Comparison of ENCODE assay signal across 28 mouse cellular contexts in genomic region chr2:60021556-60021955, GRCm38 (mm10).
DNase-seq lines count a peak whose midpoint lies in the region; ATAC-seq and TF ChIP-seq lines count a peak whose summit lies in the region.
"Had no signal": no experiment of that assay in that cellular context is flagged by ENCODE, and none has a peak within 500 bp of the region (broad histone marks: within the 10 kb centered on the region; RNA-seq: fewer than 3 reads in every experiment).

No protein-coding gene starts in this region.

- H3K9ac ChIP-seq in ES-E14 (ENCODE audit: insufficient read depth, low read depth, low read length, poor library complexity, severe bottlenecking) = 0 out of 2 replicates have a peak overlapping the region, but pooled peaks have one; percentile 18
- H3K9ac ChIP-seq in limb, embryonic 11.5 days (ENCODE audit: low read length) = no peak overlapping the region
- H3K9ac ChIP-seq: forebrain, postnatal 0 days; heart, embryonic 13.5 days; hindbrain, embryonic 12.5 days; neural tube, embryonic 15.5 days had no signal

- H3K4me2 ChIP-seq in limb, embryonic 11.5 days (ENCODE audit: low read depth, severe bottlenecking) = no peak overlapping the region
- H3K4me2 ChIP-seq: heart, embryonic 13.5 days; hindbrain, embryonic 12.5 days; liver, embryonic 11.5 days; neural tube, embryonic 15.5 days had no signal

- H3K27me3 ChIP-seq in embryonic facial prominence, embryonic 10.5 days (replicated peaks; ENCODE audit: low read depth, poor library complexity, severe bottlenecking) = no peaks in the 10 kb centered on the region
- no peaks in the 10 kb centered on the region for H3K27me3 ChIP-seq in limb, embryonic 11.5 days (ENCODE audit: control insufficient read depth, insufficient read depth, low read length)
- H3K27me3 ChIP-seq: heart, embryonic 13.5 days; hindbrain, embryonic 12.5 days; megakaryocyte, embryonic 14.5 days; neural tube, embryonic 15.5 days had no signal

- no peaks in the 10 kb centered on the region for H3K9me3 ChIP-seq in ES-E14 (ENCODE audit: control insufficient read depth, insufficient read depth, low read depth, low read length)
- no peaks in the 10 kb centered on the region for H3K9me3 ChIP-seq in embryonic facial prominence, embryonic 10.5 days
- no peaks in the 10 kb centered on the region for H3K9me3 ChIP-seq in limb, embryonic 11.5 days (ENCODE audit: control insufficient read depth, low read length)
- H3K9me3 ChIP-seq: forebrain, embryonic 10.5 days; heart, embryonic 13.5 days; hindbrain, embryonic 12.5 days; megakaryocyte, embryonic 14.5 days; neural tube, embryonic 15.5 days had no signal

- H3K4me1 ChIP-seq in ES-E14 (ENCODE audit: control insufficient read depth in 2 of 2, insufficient read depth in 2 of 2, low read length in 2 of 2, poor library complexity in 1 of 2) = peaks cover 10% of the 10 kb centered on the region in 2 experiments; a peak in 3 of 4 replicates
- H3K4me1 ChIP-seq in embryonic facial prominence, embryonic 10.5 days = peaks cover 21% of the 10 kb centered on the region
- peaks cover 8% of the 10 kb centered on the region for H3K4me1 ChIP-seq in limb, embryonic 11.5 days (ENCODE audit: control insufficient read depth, insufficient read depth, low read length)

- no peak overlapping the region for H3K4me3 ChIP-seq in ES-E14 (ENCODE audit: insufficient read depth in 1 of 2, low read depth in 1 of 2, low read length in 2 of 2, poor library complexity in 1 of 2, severe bottlenecking in 1 of 2)
- H3K4me3 ChIP-seq in embryonic facial prominence, embryonic 10.5 days = no peak overlapping the region
- no peak overlapping the region for H3K4me3 ChIP-seq in limb, embryonic 11.5 days (ENCODE audit: low read depth, low read length)
- H3K4me3 ChIP-seq in layer of hippocampus, adult 2 months = no peak overlapping the region
- H3K4me3 ChIP-seq: forebrain, embryonic 10.5 days; heart, adult 2 months; heart, embryonic 13.5 days; hindbrain, embryonic 12.5 days; megakaryocyte, embryonic 14.5 days; myocyte; neural tube, embryonic 15.5 days had no signal

- 0 out of 2 replicates have a peak overlapping the region, but pooled peaks have one; percentile 40 for H3K27ac ChIP-seq in ES-E14 (ENCODE audit: insufficient read depth, low read depth, low read length, poor library complexity, severe bottlenecking)
- no peak overlapping the region for H3K27ac ChIP-seq in embryonic facial prominence, embryonic 10.5 days (replicated peaks)
- no peak overlapping the region for H3K27ac ChIP-seq in limb, embryonic 11.5 days (replicated peaks; ENCODE audit: low read depth, low read length)
- H3K27ac ChIP-seq in layer of hippocampus, adult 2 months = no peak overlapping the region
- H3K27ac ChIP-seq: forebrain, embryonic 10.5 days; heart, adult 2 months; heart, embryonic 13.5 days; hindbrain, embryonic 12.5 days; kidney, postnatal 0 days; neural tube, embryonic 15.5 days had no signal

- peak; percentile 43 for DNase-seq in ES-CJ7 (ENCODE audit: low read depth, low spot score)
- no peak for DNase-seq in ES-E14 (ENCODE audit: low read depth, low spot score)
- DNase-seq in embryonic facial prominence, embryonic 10.5 days (ENCODE audit: low spot score) = peak; percentile 57
- DNase-seq in limb, embryonic 11.5 days (ENCODE audit: low spot score) = peak; percentile 66
- no peak for DNase-seq in left cerebral cortex, postnatal 10 days (ENCODE audit: extremely low spot score in 1 of 2, low spot score in 2 of 2)
- no peak for DNase-seq in layer of hippocampus, adult 2 months (ENCODE audit: low spot score in 2 of 2)
- no peak for DNase-seq in left cerebral cortex, postnatal 4 days
- DNase-seq: adrenal gland, postnatal 14 days; cerebellum, adult 9-10 months; forebrain, postnatal 0 days; gastrocnemius, postnatal 25 days; heart, adult 2 months; heart, postnatal 14 days; kidney, adult 2 months; lung, adult 18-20 months; lung, postnatal 14 days; right cerebral cortex, adult 18-20 months; right cerebral cortex, postnatal 4 days; thymus, adult 2 months had no signal

- WGBS in embryonic facial prominence, embryonic 10.5 days = 37% methylated on average over 5 of the region's 5 CpGs
- 12% methylated on average over 5 of the region's 5 CpGs for WGBS in limb, embryonic 11.5 days

- H3K36me3 ChIP-seq in ES-E14 (ENCODE audit: control insufficient read depth, insufficient read depth, low read length, poor library complexity, severe bottlenecking) = no peaks in the 10 kb centered on the region
- H3K36me3 ChIP-seq in embryonic facial prominence, embryonic 10.5 days (replicated peaks) = no peaks in the 10 kb centered on the region
- no peaks in the 10 kb centered on the region for H3K36me3 ChIP-seq in limb, embryonic 11.5 days (ENCODE audit: control insufficient read depth, insufficient read depth, low read length)
- H3K36me3 ChIP-seq: forebrain, embryonic 10.5 days; heart, embryonic 13.5 days; hindbrain, embryonic 12.5 days; neural tube, embryonic 15.5 days had no signal

- in situ Hi-C loops in ES-E14 (cut with MboI; ENCODE audit: low sequenced_read_pairs in 2 of 2, unreplicated experiment in 2 of 2) = no loop called here

- TF ChIP-seq CTCF in layer of hippocampus, adult 2 months (conservative IDR thresholded peaks at IDR 0.05) = no peak

- intact Hi-C loops in left cerebral cortex, postnatal 10 days (cut with DNase I) = no loop called here
- intact Hi-C loops in left cerebral cortex, postnatal 4 days (cut with DNase I) = no loop called here

- ATAC-seq in limb, embryonic 11.5 days (ENCODE audit: insufficient number of reproducible peaks, low FRiP score, low TSS enrichment, low read depth) = peak; percentile 50; the same call in 1 of the 2 replicates
- ATAC-seq: forebrain, postnatal 0 days; midbrain, embryonic 16.5 days had no signal

TF ChIP-seq in ES-E14, 5 proteins besides CTCF, POLR2A, EP300 and RAD21:
- no peak for TF ChIP-seq CHD2 (IDR thresholded peaks at IDR 0.05; ENCODE audit: low read depth, low read length)
- no peak for TF ChIP-seq MAFK (IDR thresholded peaks at IDR 0.05; ENCODE audit: insufficient read depth, low read depth, low read length)
- no peak for TF ChIP-seq ZNF384 (IDR thresholded peaks at IDR 0.05; ENCODE audit: low read depth, low read length)
- TF ChIP-seq HCFC1 (IDR thresholded peaks at IDR 0.05; ENCODE audit: borderline replicate concordance, insufficient read depth, low read length) = no peak
- no peak for TF ChIP-seq ZC3H11A (IDR thresholded peaks at IDR 0.05; ENCODE audit: borderline replicate concordance, low read depth, low read length)

Comparison
In these comparisons a context has a peak if more than half of its experiments do, and no peak if none do; other contexts are left out.
1. DNase-seq: peak in ES-CJ7 (single experiment), embryonic facial prominence, embryonic 10.5 days (single experiment) and limb, embryonic 11.5 days (single experiment); none in ES-E14 (single experiment), left cerebral cortex, postnatal 10 days (0 of 2), layer of hippocampus, adult 2 months (0 of 2) and left cerebral cortex, postnatal 4 days (single experiment).